Mouse (Mus musculus) kidney, embryonic 14.5 days (tissue): ENCODE measurements around the gene Catsperb. TPM values are rescaled to one million over a fixed set of nuclear protein-coding genes. Genes with fewer than 3 reads are reported as not detected.

Experiments used
- microRNA-seq: library from miRNA; unstranded; fragments of <30 nt; microRNA quantifications from one replicate; pipeline ENCODE4, GENCODE M21; 2016
- polyA plus RNA-seq: library from polyadenylated mRNA; unstranded; fragments of >200 nt; fragmentation: Nextera tagmentation; extraction: Ambion mirVana; gene quantifications from 2 replicates; pipeline ENCODE4 v1.2.1, GENCODE M21; 2014

Catsperb gene
- polyA plus RNA-seq, 1 experiment from 2014 or later = not detected

Small RNAs within 50 kb of the gene (microRNA-seq; reads per million reads assigned to microRNA genes)
- not detected for gene Gm24542
